Mouse (Mus musculus) limb, embryonic 14.5 days (tissue): Measurements from ENCODE around the gene Heg1. TPM values are rescaled to one million over a fixed set of nuclear protein-coding genes. Genes with fewer than 3 reads are reported as not detected.
A peak's percentile ranks its signal among the peaks of the same experiment; 100 is the strongest.

Experiments
- ATAC-seq: fragments of 200-750 bp; cut with Nextera tagmentation; 2 replicates; pipeline ENCODE4 v1.8.0; 2017; ENCODE audit warnings: low read depth, moderate number of reproducible peaks, moderate TSS enrichment; ENCODE audit not compliant: low FRiP score
- DNase-seq: peaks from one replicate; pipeline ENCODE4 v3.0.0-alpha.2; 2015; ENCODE audit warnings: low spot score
- H3K27ac ChIP-seq: fragments of 300-500 bp; sonication (generic); replicated peaks from 2 replicates; pipeline ENCODE4 v1.5.1; 2014; ENCODE audit warnings: low read depth, mild to moderate bottlenecking, low read length, moderate library complexity, mixed read lengths
- H3K27me3 ChIP-seq: fragments of 300-500 bp; sonication (generic); 2 replicates; pipeline ENCODE4 v1.6.1; 2014; ENCODE audit warnings: low read length, mixed read lengths; ENCODE audit not compliant: control insufficient read depth, insufficient read depth
- H3K36me3 ChIP-seq: fragments of 300-500 bp; sonication (generic); 2 replicates; pipeline ENCODE4 v1.6.1; 2014; ENCODE audit warnings: mild to moderate bottlenecking, low read length, moderate library complexity, mixed read lengths; ENCODE audit not compliant: control insufficient read depth, insufficient read depth
- H3K4me1 ChIP-seq: fragments of 300-500 bp; sonication (generic); 2 replicates; pipeline ENCODE4 v1.6.1; 2014; ENCODE audit warnings: antibody characterized with exemption, low read length, mixed read lengths; ENCODE audit not compliant: control insufficient read depth, insufficient read depth
- H3K4me2 ChIP-seq: fragments of 300-500 bp; sonication (generic); replicated peaks from 2 replicates; pipeline ENCODE4 v1.6.1; 2014; ENCODE audit warnings: low read depth, mild to moderate bottlenecking, low read length, moderate library complexity; ENCODE audit not compliant: severe bottlenecking
- H3K4me3 ChIP-seq: fragments of 300-500 bp; sonication (generic); replicated peaks from 2 replicates; pipeline ENCODE4 v1.5.1; 2014; ENCODE audit warnings: low read length
- H3K9ac ChIP-seq: fragments of 300-500 bp; sonication (generic); 2 replicates; pipeline ENCODE4 v1.6.1; 2014; ENCODE audit warnings: mild to moderate bottlenecking, low read depth, low read length, moderate library complexity; ENCODE audit not compliant: severe bottlenecking
- H3K9me3 ChIP-seq: fragments of 300-500 bp; sonication (generic); 2 replicates; pipeline ENCODE4 v1.6.1; 2016; ENCODE audit warnings: low read length; ENCODE audit not compliant: control insufficient read depth
- POLR2A ChIP-seq: fragments of 200-500 bp; IDR thresholded peaks from 2 replicates; pipeline ENCODE4 v1.8.0; 2012; ENCODE audit warnings: inconsistent platforms, mild to moderate bottlenecking, moderate library complexity, borderline replicate concordance; ENCODE audit not compliant: insufficient read depth, insufficient read length; ENCODE audit errors: extremely low read depth
- WGBS: fragments of 180-500 bp; shearing (Covaris S2); extraction: QIAGEN DNeasy Blood & Tissue Kit; methylation state at CpG from one replicate; pipeline ENCODE4 v1.1.7; 2014; 5-methylcytosine and 5-hydroxymethylcytosine counted together
- polyA plus RNA-seq, 2 experiments: library from polyadenylated mRNA; depleted of rRNA in 1 of 2; stranded (reverse) in 1 of 2; unstranded in 1 of 2; fragments of >200 nt; fragmentation: Nextera tagmentation in 1 of 2; extraction: Ambion mirVana in 1 of 2; gene quantifications; 2 replicates each; pipeline versions ENCODE4 v1.2.1 to v1.2.3; 2012 to 2014

Heg1 gene
- polyA plus RNA-seq, 2 experiments, result 20.8 to 22.0 TPM

DNA sequence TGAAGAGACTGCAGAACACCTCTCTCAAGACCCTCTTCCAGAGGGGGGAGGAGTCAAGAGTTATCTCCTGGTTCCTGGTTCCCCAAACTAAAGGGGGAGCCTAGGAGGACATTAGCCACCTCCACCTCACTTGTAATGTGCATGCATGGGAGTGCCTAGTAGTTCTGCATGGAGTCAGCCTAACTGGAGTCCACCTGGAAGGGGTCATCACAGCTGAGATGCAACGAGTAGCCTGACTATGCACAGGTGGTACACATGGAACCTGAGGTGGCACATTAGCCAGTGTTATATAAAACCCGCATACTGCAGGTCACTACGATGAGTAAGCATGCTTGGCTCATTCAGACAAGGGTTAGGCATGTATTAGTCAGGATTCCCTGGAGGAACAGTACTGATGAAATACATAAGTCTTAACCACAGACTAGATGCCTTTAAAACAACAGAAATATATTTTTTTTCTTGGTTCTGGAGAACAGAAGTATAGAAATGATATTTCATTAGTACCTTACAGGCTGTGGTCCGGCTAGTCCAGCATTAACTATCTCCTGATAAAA is 17.1 kb upstream of the Heg1 start:
- Histone ChIP-seq H3K4me1 (no peaks in the 10 kb centered on the region), H3K9ac (no peak overlapping the region), H3K4me2 (no peak overlapping the region), H3K36me3 (no peaks in the 10 kb centered on the region), H3K27me3 (no peaks in the 10 kb centered on the region), H3K4me3 (no peak overlapping the region), H3K9me3 (no peaks in the 10 kb centered on the region), H3K27ac (no peak overlapping the region)
- 89% methylated on average over 4 of the region's 4 CpGs for WGBS
- no peak for TF ChIP-seq POLR2A
- ATAC-seq (no peak), DNase-seq (no peak)

- WGBS, result 73% methylated on average over 2 of the region's 2 CpGs
- no peak for DNase-seq
These were observed 15.7 kb upstream of the Heg1 start for GRCm38 (mm10) chr16:33668448-33668847.

GRCm38 (mm10) chr16:33669072-33669471 is 15.1 kb upstream of the Heg1 start:
- H3K4me3 ChIP-seq, result no peak overlapping the region
- ATAC-seq, result no peak
- H3K4me2 ChIP-seq, result no peak overlapping the region
- no peak overlapping the region for H3K27ac ChIP-seq
- no peak overlapping the region for H3K9ac ChIP-seq
- TF ChIP-seq POLR2A, result no peak
- no peaks in the 10 kb centered on the region for H3K27me3 ChIP-seq
- DNase-seq, result no peak
- H3K9me3 ChIP-seq, result no peaks in the 10 kb centered on the region
- no peaks in the 10 kb centered on the region for H3K4me1 ChIP-seq
- WGBS, result 91% methylated on average over 1 of the region's 1 CpGs
- H3K36me3 ChIP-seq, result no peaks in the 10 kb centered on the region

More at GRCm38 (mm10) chr16:33668448-33668847, 15.7 kb upstream of the Heg1 start:
- H3K4me3 ChIP-seq, result no peak overlapping the region
- H3K36me3 ChIP-seq, result no peaks in the 10 kb centered on the region
- no peaks in the 10 kb centered on the region for H3K27me3 ChIP-seq
- H3K4me2 ChIP-seq, result no peak overlapping the region
- H3K27ac ChIP-seq, result no peak overlapping the region
- TF ChIP-seq POLR2A, result no peak
- no peak for ATAC-seq
- no peak overlapping the region for H3K9ac ChIP-seq
- H3K9me3 ChIP-seq, result no peaks in the 10 kb centered on the region
- no peaks in the 10 kb centered on the region for H3K4me1 ChIP-seq

GRCm38 (mm10) chr16:33670340-33670739 is 13.8 kb upstream of the Heg1 start:
- Histone ChIP-seq H3K4me3 (no peak overlapping the region), H3K9me3 (no peaks in the 10 kb centered on the region), H3K27me3 (no peaks in the 10 kb centered on the region), H3K36me3 (no peaks in the 10 kb centered on the region), H3K4me1 (no peaks in the 10 kb centered on the region), H3K27ac (no peak overlapping the region; the same call in 1 of the 2 replicates), H3K4me2 (no peak overlapping the region), H3K9ac (0 out of 2 replicates have a peak overlapping the region, but pooled peaks have one; percentile 16)
- no peak for TF ChIP-seq POLR2A
- WGBS, result 59% methylated on average over 3 of the region's 3 CpGs
- ATAC-seq (no peak), DNase-seq (no peak)

- no peak overlapping the region for H3K4me3 ChIP-seq
- no peaks in the 10 kb centered on the region for H3K36me3 ChIP-seq
- H3K4me2 ChIP-seq, result no peak overlapping the region
- no peaks in the 10 kb centered on the region for H3K27me3 ChIP-seq
- no peak overlapping the region for H3K27ac ChIP-seq
- ATAC-seq, result no peak
- H3K4me1 ChIP-seq, result no peaks in the 10 kb centered on the region
- 94% methylated on average over 2 of the region's 2 CpGs for WGBS
- no peak for DNase-seq
- H3K9me3 ChIP-seq, result no peaks in the 10 kb centered on the region
- 0 out of 2 replicates have a peak overlapping the region, but pooled peaks have one; percentile 16 for H3K9ac ChIP-seq
- TF ChIP-seq POLR2A, result no peak
These were observed 13.2 kb upstream of the Heg1 start for GRCm38 (mm10) chr16:33670933-33671332.
